Mouse (Mus musculus): Measurements from ENCODE around the gene Sppl3. TPM values are rescaled to one million over a fixed set of nuclear protein-coding genes. Genes with fewer than 3 reads are reported as not detected.

Sppl3 gene
- polyA plus RNA-seq, 2 experiments from 2014 or later, result 12.2 to 13.3 TPM

- no peak for ATAC-seq
Measured at GRCm38 (mm10) chr5:115000503-115000902, 10.4 kb upstream of the Sppl3 start.

- ATAC-seq, result no peak
Measured at GRCm38 (mm10) chr5:115001464-115001863, 9.5 kb upstream of the Sppl3 start.

- no peak for ATAC-seq
Measured at GRCm38 (mm10) chr5:115002781-115003180, 8.2 kb upstream of the Sppl3 start.

GRCm38 (mm10) chr5:115003224-115003873, 7.6 kb upstream of the Sppl3 start:
- no peak for ATAC-seq

GRCm38 (mm10) chr5:115007768-115008167, 3.2 kb upstream of the Sppl3 start:
- ATAC-seq, result no peak

GRCm38 (mm10) chr5:115008307-115008706, 2.6 kb upstream of the Sppl3 start:
- ATAC-seq, result no peak

- no peak for ATAC-seq
Measured at GRCm38 (mm10) chr5:115009143-115009542, 1.8 kb upstream of the Sppl3 start.

GRCm38 (mm10) chr5:115009961-115010360, 976 bp upstream of the Sppl3 start:
- no peak for ATAC-seq

GRCm38 (mm10) chr5:115011217-115011518, 231 bp downstream of the Sppl3 start:
- ATAC-seq, result no peak

GRCm38 (mm10) chr5:115011519-115012261, 753 bp downstream of the Sppl3 start:
- ATAC-seq, result peak; percentile 29

- ATAC-seq, result no peak
Measured at GRCm38 (mm10) chr5:115013436-115013835, 2.5 kb downstream of the Sppl3 start.

- no peak for ATAC-seq
Measured at GRCm38 (mm10) chr5:115014570-115014969, 3.6 kb downstream of the Sppl3 start.

- ATAC-seq, result no peak
Measured at GRCm38 (mm10) chr5:115015121-115015520, 4.2 kb downstream of the Sppl3 start.

GRCm38 (mm10) chr5:115018270-115018669, 7.3 kb downstream of the Sppl3 start:
- peak; percentile 36 for ATAC-seq

- no peak for ATAC-seq
Measured at GRCm38 (mm10) chr5:115018813-115019212, 7.9 kb downstream of the Sppl3 start.

- ATAC-seq, result no peak
Measured at GRCm38 (mm10) chr5:115022021-115022420, 11.1 kb downstream of the Sppl3 start.

GRCm38 (mm10) chr5:115026170-115026569, 15.2 kb downstream of the Sppl3 start:
- ATAC-seq, result no peak

- no peak for ATAC-seq
Measured at GRCm38 (mm10) chr5:115027109-115027508, 16.2 kb downstream of the Sppl3 start.

GRCm38 (mm10) chr5:115028920-115029319, 18.0 kb downstream of the Sppl3 start:
- ATAC-seq, result no peak

- no peak for ATAC-seq
Measured at GRCm38 (mm10) chr5:115029509-115029908, 18.6 kb downstream of the Sppl3 start.

GRCm38 (mm10) chr5:115031576-115031975, 20.6 kb downstream of the Sppl3 start:
- ATAC-seq, result no peak

GRCm38 (mm10) chr5:115032620-115033019, 21.7 kb downstream of the Sppl3 start:
- ATAC-seq, result no peak

- no peak for ATAC-seq
Measured at GRCm38 (mm10) chr5:115035217-115035616, 24.3 kb downstream of the Sppl3 start.

GRCm38 (mm10) chr5:115037099-115037498, 26.2 kb downstream of the Sppl3 start:
- ATAC-seq, result no peak

- ATAC-seq, result no peak
Measured at GRCm38 (mm10) chr5:115040756-115041155, 29.8 kb downstream of the Sppl3 start.
